Mouse (Mus musculus) midbrain, embryonic 14.5 days (tissue): ENCODE data around the gene Adgrl3. TPM values are rescaled to one million over a fixed set of nuclear protein-coding genes. Genes with fewer than 3 reads are reported as not detected.

Experiments used
- ATAC-seq: fragments of 200-750 bp; cut with Nextera tagmentation; 2 replicates; pipeline ENCODE4 v1.8.0; 2017; ENCODE audit warnings: moderate number of reproducible peaks, moderate library complexity; ENCODE audit not compliant: low FRiP score, low TSS enrichment
- DNase-seq: peaks from one replicate; pipeline ENCODE4 v3.0.0-alpha.2; 2015
- H3K27ac ChIP-seq: fragments of 300-500 bp; sonication (generic); replicated peaks from 2 replicates; pipeline ENCODE4 v1.5.1; 2014; ENCODE audit warnings: mild to moderate bottlenecking, low read depth, low read length, moderate library complexity
- H3K27me3 ChIP-seq: fragments of 300-500 bp; sonication (generic); 2 replicates; pipeline ENCODE4 v1.6.1; 2014; ENCODE audit warnings: low read length, control low read depth, mixed read lengths; ENCODE audit not compliant: control insufficient read depth, insufficient read depth
- H3K36me3 ChIP-seq: fragments of 300-500 bp; sonication (generic); 2 replicates; pipeline ENCODE4 v1.6.1; 2014; ENCODE audit warnings: low read length, control low read depth; ENCODE audit not compliant: control insufficient read depth, insufficient read depth
- H3K4me1 ChIP-seq: fragments of 300-500 bp; sonication (generic); 2 replicates; pipeline ENCODE4 v1.6.1; 2014; ENCODE audit warnings: mild to moderate bottlenecking, antibody characterized with exemption, low read length, control low read depth; ENCODE audit not compliant: control insufficient read depth, insufficient read depth
- H3K4me2 ChIP-seq: fragments of 300-500 bp; sonication (generic); 2 replicates; pipeline ENCODE4 v1.6.1; 2014; ENCODE audit warnings: mild to moderate bottlenecking, low read length, moderate library complexity
- H3K4me3 ChIP-seq: fragments of 300-500 bp; sonication (generic); replicated peaks from 2 replicates; pipeline ENCODE4 v1.5.1; 2014; ENCODE audit warnings: low read depth, low read length
- H3K9ac ChIP-seq: fragments of 300-500 bp; sonication (generic); replicated peaks from 2 replicates; pipeline ENCODE4 v1.6.1; 2014; ENCODE audit warnings: mild to moderate bottlenecking, low read length, moderate library complexity
- H3K9me3 ChIP-seq: fragments of 300-500 bp; sonication (generic); 2 replicates; pipeline ENCODE4 v1.6.1; 2016; ENCODE audit warnings: low read length, control low read depth, mixed read lengths; ENCODE audit not compliant: control insufficient read depth
- WGBS: fragments of 180-500 bp; shearing (Covaris S2); extraction: QIAGEN DNeasy Blood & Tissue Kit; methylation state at CpG from one replicate; pipeline ENCODE4 v1.1.7; 2014; 5-methylcytosine and 5-hydroxymethylcytosine counted together
- polyA plus RNA-seq: library from polyadenylated mRNA; unstranded; fragments of >200 nt; fragmentation: Nextera tagmentation; extraction: Ambion mirVana; gene quantifications from 2 replicates; pipeline ENCODE4 v1.2.1, GENCODE M21; 2014

Adgrl3 gene
- polyA plus RNA-seq, 1 experiment from 2014 or later = 77.5 TPM

DNA sequence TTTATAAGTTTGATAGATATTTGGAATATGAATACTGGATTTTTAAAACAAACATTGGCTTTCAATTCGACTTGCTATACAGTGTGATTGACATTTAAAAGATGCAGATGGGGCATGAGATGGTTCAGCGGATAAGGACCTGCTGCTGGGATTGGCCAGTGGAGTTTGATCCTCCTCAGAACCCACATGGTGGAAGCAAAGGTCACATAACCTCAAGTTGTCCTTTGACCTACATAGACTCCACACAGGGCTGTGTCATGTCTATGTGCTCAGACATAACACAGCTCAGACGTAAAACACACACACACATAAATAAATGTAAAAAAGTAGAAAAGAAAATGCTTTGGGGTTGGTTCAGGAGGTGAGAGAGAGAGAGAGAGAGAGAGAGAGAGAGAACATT lies 397.4 kb downstream of the Adgrl3 start:
- no peak for ATAC-seq
- no peak overlapping the region for H3K4me3 ChIP-seq
- H3K9ac ChIP-seq = no peak overlapping the region
- WGBS = 34% methylated on average over 3 of the region's 3 CpGs
- H3K4me2 ChIP-seq = no peak overlapping the region
- H3K27ac ChIP-seq = no peak overlapping the region
- no peaks in the 10 kb centered on the region for H3K4me1 ChIP-seq
- H3K9me3 ChIP-seq = no peaks in the 10 kb centered on the region
- no peak for DNase-seq
- no peaks in the 10 kb centered on the region for H3K36me3 ChIP-seq
- no peaks in the 10 kb centered on the region for H3K27me3 ChIP-seq

DNA sequence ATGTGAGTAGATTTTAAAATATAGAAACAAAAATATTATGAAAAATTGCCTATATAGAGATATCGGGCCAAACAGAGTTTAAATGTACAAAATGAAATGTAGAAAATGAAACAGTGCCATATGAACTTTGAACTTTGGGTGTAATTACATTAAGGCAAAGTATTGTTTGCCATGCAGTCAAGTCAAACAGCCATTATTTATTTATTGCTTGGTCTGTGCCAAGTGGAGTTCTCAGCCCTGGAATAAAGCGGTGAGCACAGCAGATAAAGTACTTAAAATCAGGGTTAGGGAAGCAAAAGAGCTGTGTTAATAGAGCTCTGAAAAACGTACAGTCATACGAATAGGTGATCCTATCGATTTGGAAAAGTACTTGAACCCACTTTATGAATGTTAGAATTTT lies 407.5 kb downstream of the Adgrl3 start:
- 0 out of 2 replicates have a peak, but pooled peaks cover 3% of the 10 kb centered on the region for H3K9me3 ChIP-seq
- no peaks in the 10 kb centered on the region for H3K27me3 ChIP-seq
- H3K9ac ChIP-seq = no peak overlapping the region
- H3K27ac ChIP-seq = no peak overlapping the region
- ATAC-seq = no peak
- no peaks in the 10 kb centered on the region for H3K4me1 ChIP-seq
- 86% methylated on average over 5 of the region's 5 CpGs for WGBS
- no peaks in the 10 kb centered on the region for H3K36me3 ChIP-seq
- no peak overlapping the region for H3K4me3 ChIP-seq
- H3K4me2 ChIP-seq = no peak overlapping the region
- DNase-seq = no peak

DNA sequence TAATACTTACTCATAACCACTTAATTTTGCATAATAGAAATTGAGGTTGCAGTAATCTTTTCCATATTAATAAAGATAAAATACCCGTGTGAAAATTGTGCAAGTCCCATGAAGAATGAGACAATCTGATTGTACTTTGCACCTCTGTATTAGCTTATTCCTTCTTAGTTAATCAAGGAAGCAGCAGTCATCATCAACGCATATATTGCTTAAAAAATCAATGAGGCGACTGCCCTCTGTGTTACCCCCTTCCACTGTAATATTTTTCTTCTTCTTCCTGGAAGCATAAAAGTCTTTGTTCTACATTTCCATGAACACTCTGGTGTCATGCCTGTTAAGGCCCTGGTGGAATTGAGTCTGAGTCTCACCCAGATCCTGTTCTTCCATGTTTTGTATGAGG lies 416.4 kb downstream of the Adgrl3 start:
- DNase-seq = no peak

DNA sequence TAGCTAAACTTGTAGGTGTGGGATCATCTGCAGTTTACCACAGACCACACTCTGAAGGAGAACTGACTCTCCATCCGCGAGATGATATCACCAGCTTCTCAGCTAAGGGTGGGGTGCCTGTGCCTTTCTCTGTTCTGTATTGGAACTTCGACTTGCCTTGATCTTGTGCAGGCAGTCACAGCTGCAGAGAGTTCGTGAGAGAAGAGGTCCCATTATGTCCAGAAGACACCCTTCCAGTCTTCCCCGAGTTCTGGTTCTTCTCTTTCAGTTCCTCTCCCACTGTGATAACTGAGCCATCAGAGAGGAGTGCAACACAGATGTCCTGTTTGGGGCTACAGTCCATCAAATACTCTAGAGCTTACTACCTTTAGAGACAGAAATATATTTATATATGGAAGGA lies 422.2 kb downstream of the Adgrl3 start:
- ATAC-seq = no peak
- H3K27ac ChIP-seq = no peak overlapping the region
- 47% methylated on average over 5 of the region's 5 CpGs for WGBS

More for the DNA sequence above, 416.4 kb downstream of the Adgrl3 start:
- Histone ChIP-seq H3K9ac (no peak overlapping the region), H3K27me3 (no peaks in the 10 kb centered on the region), H3K9me3 (no peaks in the 10 kb centered on the region), H3K4me2 (no peak overlapping the region), H3K4me3 (no peak overlapping the region), H3K4me1 (no peaks in the 10 kb centered on the region), H3K27ac (no peak overlapping the region), H3K36me3 (no peaks in the 10 kb centered on the region)
- 89% methylated on average over 3 of the region's 3 CpGs for WGBS
- ATAC-seq = no peak

DNA sequence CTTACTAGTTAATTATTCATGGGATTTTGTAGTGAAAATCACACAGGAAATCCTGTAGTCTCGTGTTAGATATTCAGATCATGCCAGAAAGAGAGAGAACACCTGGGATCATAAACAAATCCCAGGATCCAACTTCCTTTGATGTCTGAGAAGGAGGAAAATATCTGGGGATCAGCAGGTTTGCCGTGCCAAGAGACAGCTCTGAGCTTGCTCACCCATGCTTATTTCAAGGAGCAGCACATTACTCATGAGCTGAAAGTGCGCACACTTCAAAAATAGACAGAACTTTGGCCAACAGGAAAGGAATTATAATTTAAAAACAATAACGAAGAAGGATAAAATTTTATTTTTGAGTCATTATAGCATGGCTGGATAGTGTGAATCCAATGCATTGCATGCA lies 446.0 kb downstream of the Adgrl3 start:
- Histone ChIP-seq H3K4me3 (no peak overlapping the region), H3K36me3 (no peaks in the 10 kb centered on the region), H3K4me1 (no peaks in the 10 kb centered on the region), H3K27ac (no peak overlapping the region), H3K4me2 (no peak overlapping the region), H3K9me3 (no peaks in the 10 kb centered on the region), H3K9ac (no peak overlapping the region), H3K27me3 (no peaks in the 10 kb centered on the region)
- DNase-seq = peak; percentile 13
- ATAC-seq = no peak
- 61% methylated on average over 4 of the region's 4 CpGs for WGBS

More for the DNA sequence above, 422.2 kb downstream of the Adgrl3 start:
- H3K4me2 ChIP-seq = no peak overlapping the region
- no peaks in the 10 kb centered on the region for H3K4me1 ChIP-seq
- no peaks in the 10 kb centered on the region for H3K27me3 ChIP-seq
- no peak overlapping the region for H3K9ac ChIP-seq
- no peaks in the 10 kb centered on the region for H3K36me3 ChIP-seq
- DNase-seq = no peak
- H3K9me3 ChIP-seq = no peaks in the 10 kb centered on the region
- H3K4me3 ChIP-seq = no peak overlapping the region

DNA sequence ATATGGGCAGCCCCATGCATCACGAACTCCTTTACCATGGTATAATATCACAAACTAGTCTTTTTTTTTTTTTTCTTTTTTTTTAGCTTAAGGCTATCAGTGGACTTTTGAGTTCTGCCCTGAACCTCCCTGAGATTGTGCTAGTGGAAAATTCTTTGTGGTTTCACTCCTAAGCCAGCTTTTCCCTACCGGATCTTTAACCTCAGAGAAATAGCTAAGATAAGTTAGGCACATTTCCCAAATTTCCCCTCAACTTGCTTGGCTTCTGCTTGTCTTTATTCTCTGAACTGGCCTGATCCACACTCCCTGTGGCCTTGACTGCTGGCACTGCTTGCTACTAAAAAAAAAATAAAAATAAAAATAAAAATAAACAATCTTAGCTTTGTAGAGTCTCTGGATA lies 454.7 kb downstream of the Adgrl3 start:
- Histone ChIP-seq H3K9ac (no peak overlapping the region), H3K4me3 (no peak overlapping the region), H3K4me1 (no peaks in the 10 kb centered on the region), H3K36me3 (no peaks in the 10 kb centered on the region), H3K4me2 (no peak overlapping the region), H3K27ac (no peak overlapping the region), H3K27me3 (no peaks in the 10 kb centered on the region), H3K9me3 (no peaks in the 10 kb centered on the region)
- DNase-seq (no peak), ATAC-seq (no peak)
- 97% methylated on average over 2 of the region's 2 CpGs for WGBS

DNA sequence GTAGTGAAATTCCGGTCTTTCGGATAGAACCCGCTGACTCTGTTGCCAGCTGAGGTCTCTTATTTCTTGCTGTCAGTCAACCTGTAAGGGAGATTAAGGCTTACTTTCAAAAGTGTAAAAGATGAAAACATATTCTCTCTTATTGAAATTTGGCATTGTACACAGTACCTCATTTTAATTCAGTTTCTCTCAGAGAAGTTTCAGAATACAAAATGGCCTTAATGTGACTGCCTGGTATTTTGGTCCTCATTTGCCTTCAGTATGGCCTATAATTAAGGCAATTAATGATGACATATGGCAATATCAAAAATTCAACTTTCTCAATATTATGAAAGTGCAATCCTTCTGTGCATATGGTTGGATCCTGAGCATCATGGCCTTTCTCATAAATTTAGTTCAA lies 455.5 kb downstream of the Adgrl3 start:
- no peaks in the 10 kb centered on the region for H3K4me1 ChIP-seq
- no peaks in the 10 kb centered on the region for H3K36me3 ChIP-seq
- H3K9me3 ChIP-seq = no peaks in the 10 kb centered on the region
- no peak overlapping the region for H3K4me3 ChIP-seq
- no peak for ATAC-seq
- no peak overlapping the region for H3K4me2 ChIP-seq
- H3K27me3 ChIP-seq = no peaks in the 10 kb centered on the region
- 82% methylated on average over 3 of the region's 3 CpGs for WGBS
- no peak overlapping the region for H3K27ac ChIP-seq
- H3K9ac ChIP-seq = no peak overlapping the region
- DNase-seq = no peak

DNA sequence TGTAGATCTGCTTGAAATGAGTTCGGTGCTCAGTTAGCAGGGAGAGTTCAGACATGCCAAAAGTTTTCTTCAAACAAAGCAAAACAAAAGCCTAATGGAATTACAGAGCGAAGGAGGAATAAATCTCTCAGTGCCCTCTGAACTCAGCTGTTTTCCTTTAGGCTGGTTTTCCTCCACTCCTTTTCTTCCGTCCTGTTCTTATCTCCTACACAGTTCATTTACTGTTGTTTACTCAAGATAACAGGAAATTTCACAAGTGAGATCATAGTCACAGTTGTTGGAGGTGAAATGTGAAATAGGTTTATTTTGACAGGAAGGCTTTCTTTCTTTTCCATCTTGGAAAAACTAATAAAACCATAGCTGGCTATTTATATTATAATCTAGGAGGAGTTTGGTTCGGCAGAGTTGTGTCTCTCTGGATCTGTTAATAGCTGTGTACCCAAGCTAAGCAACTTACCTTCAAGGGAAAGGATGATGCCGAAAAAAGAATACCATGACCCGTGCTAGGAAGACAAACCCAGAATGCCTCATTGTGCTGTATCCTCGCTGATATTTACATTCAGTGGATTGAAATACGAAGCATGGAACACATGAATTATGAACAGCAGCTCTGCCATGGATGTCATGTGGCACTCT lies 456.2 kb downstream of the Adgrl3 start:
- no peaks in the 10 kb centered on the region for H3K9me3 ChIP-seq
- H3K27ac ChIP-seq = no peak overlapping the region
- no peak overlapping the region for H3K4me3 ChIP-seq
- ATAC-seq (no peak), DNase-seq (peak; percentile 47)
- H3K36me3 ChIP-seq = no peaks in the 10 kb centered on the region
- 58% methylated on average over 8 of the region's 8 CpGs for WGBS
- H3K9ac ChIP-seq = no peak overlapping the region
- no peak overlapping the region for H3K4me2 ChIP-seq
- no peaks in the 10 kb centered on the region for H3K4me1 ChIP-seq
- H3K27me3 ChIP-seq = no peaks in the 10 kb centered on the region

DNA sequence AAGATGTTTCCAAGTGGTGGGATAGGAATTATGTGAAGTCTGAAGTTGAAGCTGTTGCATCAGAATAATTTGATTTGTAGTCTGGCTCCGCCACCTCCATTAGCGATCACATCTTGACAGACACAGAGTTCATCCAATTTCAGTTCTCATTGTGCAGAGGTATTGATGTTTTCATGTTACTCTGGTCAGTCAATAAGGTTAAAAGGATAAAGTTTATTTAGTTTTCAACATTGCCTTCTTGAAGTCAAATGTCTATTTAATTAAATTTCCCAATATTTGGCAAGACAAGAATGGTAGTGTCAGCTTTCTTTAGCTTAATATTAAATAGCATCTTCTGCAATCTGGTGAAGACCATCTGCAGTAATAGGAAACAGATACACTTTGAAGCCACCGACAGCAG lies 461.0 kb downstream of the Adgrl3 start:
- Histone ChIP-seq H3K36me3 (no peaks in the 10 kb centered on the region), H3K27me3 (no peaks in the 10 kb centered on the region), H3K4me3 (no peak overlapping the region), H3K4me2 (no peak overlapping the region), H3K27ac (no peak overlapping the region), H3K9me3 (no peaks in the 10 kb centered on the region), H3K4me1 (no peaks in the 10 kb centered on the region), H3K9ac (no peak overlapping the region)
- DNase-seq = no peak
- ATAC-seq = no peak
- WGBS = 88% methylated on average over 3 of the region's 3 CpGs
